Mouse (Mus musculus) 416B (cell line): Measurements from ENCODE around the gene Gm28047.

Experiments used
- DNase-seq: peaks from one replicate; pipeline ENCODE4 v3.0.0; 2011; ENCODE audit warnings: low read depth

The Gm28047 gene

DNA sequence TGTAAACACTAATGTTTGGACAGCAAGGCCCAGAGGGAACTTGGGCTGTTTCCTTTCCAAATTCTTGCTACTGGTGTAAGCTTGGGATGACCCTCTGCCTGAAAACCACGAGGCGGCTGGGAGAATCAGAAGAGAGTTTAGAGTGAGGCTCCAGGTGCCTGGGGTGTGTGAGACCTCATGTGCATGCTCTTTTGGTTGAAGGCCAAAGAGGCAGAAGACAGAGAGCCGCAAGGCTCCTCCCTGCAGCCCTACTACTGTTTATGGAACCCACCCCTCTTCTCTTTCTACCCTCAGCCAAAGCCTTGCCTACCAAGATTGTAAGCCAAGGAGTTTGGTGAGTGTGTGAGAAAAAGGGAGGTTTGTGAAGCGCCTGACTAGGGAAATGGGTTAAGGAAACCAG, 109.1 kb downstream of the Gm28047 start:
- no peak for DNase-seq

DNA sequence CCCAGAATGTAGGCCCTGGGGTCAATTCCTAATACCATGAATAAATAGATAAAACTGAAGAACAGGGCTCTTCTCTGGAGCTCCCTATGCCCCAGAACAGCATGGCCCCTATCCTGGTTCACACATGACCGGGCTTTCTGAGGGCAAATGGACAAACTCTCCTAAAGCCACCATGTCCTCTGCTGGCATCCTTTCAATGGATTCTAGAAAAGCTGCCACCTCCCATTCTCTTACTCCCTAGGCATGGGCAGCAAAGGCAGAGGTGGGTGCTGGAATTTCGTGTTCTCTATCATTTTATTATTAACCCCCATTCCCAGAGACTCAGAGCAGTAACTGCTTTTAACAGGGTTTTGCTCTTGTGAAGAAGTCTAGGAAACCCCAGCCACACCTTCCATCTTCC, 109.6 kb downstream of the Gm28047 start:
- DNase-seq = no peak

DNA sequence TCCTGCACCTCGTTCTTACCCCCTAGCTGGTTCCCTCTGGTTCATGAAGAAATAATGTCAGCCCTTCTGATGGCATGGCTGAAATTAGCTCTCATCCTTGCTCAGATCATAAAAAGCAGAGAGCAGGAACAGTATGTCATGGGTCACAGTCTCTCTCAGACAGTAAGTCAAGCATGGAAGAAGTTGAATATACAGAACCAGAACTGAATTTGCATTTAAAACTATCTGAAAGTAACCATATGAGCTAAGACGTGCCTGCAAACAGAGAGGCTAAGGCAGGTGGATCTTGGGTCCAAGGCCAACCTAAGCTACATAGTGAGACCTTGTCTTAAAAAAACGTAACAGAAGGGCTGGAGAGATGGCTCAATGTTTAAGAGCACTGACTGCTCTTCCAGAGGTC, 111.9 kb downstream of the Gm28047 start:
- DNase-seq = no peak

DNA sequence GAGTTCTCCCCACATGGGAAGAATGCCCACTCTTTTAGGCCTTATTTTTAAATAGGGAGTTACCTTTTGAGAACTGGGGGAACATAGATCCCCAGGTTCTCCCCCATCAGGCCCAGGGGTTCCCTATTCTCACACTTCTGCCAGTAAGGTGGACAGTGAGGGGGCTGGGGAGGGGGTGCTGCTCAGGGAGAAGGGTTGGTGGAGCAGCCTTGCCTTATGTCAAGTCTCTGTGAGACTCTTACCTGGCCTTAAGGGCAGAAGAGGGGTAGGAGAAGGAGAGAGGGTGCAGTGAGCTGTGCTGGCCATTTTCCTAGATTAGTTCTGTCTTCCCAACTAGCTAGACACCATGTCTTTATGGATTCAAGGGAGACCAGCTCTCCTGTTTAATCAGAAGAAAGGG, 112.4 kb downstream of the Gm28047 start:
- no peak for DNase-seq

DNA sequence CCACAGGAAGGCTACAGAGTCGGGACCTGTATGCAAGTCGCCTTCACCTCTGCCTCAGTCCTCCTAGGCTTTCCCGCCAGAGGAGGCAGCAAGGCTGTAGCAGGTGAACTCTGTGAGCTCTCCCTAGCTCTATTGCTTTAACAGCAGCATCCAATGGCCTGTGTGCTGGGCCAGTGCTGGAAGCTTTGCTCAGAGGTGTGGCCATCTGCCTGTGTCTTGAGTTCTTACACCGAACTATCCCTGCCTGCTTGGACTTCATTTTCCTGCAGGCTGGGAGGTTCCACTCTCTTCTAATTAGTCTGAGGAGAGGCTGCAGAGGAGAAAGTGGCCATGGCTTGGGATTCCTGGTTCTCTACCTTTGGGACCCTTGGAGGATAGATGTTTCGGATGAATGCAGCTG, 112.9 kb downstream of the Gm28047 start:
- no peak for DNase-seq

DNA sequence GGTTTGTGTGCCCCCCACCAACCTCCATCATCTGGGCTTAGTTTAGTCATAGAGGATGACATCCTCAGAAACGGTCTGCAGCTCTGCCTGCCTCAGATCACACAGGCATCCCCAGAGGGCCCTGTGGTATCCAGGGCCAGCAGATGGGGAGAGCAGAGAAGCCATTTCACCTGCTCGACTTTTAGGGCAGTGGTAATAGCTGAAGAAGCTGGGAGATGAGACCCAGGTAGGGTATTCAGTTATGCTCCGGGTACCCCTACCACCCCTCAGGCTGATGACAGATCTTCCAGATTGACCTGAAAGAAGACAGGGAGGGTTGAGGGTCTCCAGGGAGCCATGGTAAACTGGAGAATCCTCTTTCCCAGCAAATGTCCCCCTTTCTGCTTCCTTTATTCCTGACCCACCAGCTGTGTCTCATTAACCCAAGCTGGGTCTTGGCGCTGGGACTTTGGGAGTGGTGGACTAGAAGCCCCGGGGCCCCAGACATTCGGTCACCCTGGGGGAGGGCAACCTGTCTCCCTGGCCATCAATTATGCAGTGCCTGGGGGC, 113.5 kb downstream of the Gm28047 start:
- no peak for DNase-seq

DNA sequence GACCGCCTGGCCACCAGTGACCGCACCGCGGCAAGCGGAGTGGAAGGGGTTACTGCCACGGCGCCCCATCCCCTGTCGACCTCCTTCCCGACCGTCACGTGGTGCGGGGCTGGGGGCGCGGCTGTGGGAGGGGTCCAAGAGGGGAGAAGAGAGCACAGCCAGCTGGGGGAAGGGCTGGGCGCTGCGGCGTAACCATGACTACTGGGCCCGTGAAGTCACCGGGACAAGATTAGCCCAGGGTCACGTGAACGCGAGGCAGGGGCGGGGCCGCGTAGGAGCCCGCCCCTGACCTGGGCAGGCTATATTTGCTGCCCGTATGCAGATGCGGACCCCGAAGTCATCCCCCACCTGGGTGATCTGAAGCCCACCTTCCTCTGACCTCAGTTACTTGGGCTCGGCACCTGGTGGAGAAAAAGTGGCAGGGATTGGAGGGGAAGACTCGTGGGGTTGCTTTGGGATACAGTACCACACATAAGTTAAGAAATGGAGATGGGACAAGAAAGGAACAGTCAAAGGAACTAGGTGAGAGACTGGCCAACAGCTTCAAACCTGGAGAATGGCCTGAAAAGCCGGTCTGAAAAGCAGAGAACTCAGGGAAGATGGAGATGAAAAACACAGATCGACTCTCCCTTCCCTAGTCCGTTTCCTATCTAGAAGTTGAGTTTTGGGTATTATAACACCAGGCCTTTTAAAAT, 114.1 kb downstream of the Gm28047 start:
- DNase-seq = no peak

DNA sequence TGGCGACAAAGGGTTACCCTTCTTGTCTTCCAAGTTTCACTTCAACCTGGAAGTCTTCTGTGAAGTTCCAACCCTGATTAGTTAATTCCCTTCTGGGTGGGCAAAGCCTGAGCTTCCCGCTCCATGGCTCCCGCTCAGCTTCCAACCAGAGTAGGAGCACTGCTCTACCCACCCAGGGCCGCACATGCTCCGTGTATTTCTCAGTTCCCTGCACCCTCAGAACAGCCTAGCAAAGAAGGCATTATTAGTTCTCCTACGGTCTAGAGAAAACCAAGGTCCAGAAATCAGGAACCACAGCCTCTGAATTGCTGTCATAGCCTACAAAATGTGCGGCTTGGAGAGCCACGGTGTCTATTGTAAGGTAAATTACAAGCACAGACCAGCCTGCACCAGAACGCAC, 114.8 kb downstream of the Gm28047 start:
- no peak for DNase-seq

DNA sequence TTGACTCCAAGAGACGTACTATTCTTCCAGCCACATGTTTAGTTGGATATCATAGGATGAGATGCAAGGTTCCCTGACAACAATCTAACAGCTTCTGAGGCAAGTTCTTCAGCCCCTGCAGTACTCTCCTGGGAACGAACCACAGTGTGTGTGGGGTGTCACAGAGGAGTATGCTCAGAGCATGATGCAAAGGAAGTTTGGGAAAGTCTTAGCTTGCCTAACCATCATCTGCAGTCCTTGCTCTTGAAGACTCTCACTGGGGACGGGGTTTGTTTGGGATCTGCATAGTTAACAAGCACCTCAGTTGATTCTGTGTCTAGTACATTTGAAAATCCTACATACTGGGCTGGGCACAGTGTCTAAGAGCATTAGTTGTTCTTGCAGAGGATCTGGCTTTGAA, 116.5 kb downstream of the Gm28047 start:
- no peak for DNase-seq

DNA sequence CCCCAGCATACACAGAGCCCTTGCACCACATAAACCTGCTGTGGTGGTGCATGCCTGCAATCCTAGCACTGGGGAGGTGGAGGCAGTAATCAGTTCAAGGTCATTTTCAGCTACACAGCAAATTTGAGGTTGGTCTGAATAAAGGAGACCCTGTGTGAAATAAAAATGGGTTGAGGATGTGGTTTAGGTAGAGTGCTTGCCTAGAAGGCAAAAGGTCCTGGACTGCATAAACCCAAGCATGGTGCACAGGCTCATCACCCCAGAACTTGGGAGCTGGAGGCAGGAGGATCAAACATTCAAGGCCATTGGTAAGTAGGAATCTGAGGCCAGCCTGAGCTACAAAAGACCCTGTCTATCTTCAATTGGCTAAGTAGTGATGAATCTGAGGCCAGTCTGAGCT, 117.3 kb downstream of the Gm28047 start:
- peak; percentile 49 for DNase-seq

DNA sequence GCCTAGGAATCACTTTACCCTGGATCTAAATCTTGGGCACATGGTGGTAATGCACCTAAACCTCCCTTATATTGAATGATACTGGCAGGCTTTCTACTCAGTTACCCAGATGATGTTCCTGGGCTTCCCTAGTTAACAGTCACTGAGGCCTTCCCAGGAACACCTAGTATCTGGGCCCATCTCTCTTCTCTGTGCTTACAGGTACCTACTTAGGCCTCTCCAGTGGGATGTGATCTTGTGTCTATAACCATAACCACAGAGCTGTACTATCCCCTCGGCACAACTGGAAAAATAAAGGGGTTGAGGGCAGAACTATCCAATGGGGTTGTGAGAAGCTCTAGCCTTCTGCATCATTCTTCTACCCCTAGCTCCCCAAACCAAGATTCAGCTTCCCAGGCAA, 118.0 kb downstream of the Gm28047 start:
- DNase-seq = no peak

DNA sequence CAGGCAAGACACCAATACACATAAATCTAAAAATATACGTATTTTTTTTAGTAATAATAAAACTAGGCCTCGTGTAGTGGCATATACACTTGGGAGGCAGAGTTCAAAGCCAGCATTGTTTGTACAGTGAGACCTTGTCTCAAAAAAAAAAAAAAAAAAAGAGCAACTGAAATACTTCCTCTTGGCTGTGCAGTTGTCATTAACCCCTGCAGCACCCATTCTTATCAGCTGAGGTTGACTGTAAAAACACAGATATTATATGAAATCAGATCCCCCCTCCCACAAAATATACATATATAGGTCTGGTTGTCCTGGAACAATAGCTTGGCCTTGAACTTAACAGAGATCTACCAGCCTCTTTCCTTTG, 118.4 kb downstream of the Gm28047 start:
- DNase-seq = peak; percentile 36

DNA sequence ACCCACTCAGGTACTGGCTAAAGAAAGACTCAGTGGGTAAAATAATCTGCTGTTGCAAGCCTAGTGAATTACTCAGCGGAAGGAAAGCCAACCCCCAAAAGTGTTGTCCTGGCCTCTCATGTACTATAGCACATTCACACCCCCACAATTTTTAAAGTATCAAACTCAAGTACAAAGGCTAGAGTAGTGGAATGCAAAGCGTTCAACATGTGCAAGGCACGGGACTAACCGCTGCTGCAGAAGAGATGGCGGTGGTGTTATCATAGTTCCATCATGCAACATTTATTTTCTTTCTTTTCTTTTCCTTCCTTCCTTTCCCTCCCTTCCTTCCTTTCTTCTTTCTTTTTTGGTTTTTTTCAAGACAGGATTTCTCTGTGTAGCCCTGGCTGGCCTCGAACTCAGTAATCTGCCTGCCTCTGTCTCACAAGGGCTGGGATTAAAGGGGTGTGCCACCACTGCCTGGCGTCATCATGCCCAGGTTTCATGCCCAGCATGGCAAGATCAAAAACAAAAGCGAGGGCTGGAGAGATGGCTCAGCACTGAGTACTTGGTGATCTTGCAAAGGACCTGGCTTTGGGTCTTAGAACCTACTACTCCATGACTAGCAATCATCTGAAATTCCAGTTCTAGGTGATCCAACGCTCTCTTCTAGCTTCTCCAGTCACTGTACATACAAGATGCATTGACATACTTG, 119.0 kb downstream of the Gm28047 start:
- no peak for DNase-seq

DNA sequence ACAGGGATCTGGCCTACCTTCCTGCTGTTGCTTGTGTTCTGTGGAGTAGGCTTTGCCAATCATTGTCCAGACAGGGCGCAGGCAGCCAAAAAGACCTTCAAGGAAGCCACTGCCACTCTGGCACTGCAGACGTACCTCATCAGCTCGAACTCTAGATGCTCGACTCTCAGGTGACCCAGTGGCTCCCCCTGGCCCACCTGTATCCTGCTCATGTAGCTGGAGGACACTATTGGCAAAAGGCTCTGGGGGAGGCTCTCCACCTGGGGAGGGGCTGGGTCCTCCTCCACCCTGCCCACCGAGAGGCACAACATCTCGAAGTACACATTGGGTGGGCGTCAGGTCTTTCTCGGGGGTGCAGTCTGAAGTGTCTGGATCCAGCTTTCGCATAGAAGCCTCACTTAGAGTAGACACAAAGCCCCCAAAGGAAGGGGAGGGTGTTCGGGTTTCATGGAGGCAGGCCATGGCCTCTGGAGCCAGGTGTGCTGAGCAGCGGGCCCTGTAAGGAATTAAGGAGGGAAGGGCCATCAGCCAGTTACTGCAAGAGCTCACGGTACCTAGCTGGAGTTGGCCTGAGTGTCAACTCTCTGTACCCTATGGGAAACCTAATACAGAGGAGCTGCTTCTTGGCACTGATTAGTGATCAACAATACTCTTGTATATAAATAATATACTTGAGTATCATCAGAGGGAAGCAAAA, 119.6 kb downstream of the Gm28047 start:
- no peak for DNase-seq

DNA sequence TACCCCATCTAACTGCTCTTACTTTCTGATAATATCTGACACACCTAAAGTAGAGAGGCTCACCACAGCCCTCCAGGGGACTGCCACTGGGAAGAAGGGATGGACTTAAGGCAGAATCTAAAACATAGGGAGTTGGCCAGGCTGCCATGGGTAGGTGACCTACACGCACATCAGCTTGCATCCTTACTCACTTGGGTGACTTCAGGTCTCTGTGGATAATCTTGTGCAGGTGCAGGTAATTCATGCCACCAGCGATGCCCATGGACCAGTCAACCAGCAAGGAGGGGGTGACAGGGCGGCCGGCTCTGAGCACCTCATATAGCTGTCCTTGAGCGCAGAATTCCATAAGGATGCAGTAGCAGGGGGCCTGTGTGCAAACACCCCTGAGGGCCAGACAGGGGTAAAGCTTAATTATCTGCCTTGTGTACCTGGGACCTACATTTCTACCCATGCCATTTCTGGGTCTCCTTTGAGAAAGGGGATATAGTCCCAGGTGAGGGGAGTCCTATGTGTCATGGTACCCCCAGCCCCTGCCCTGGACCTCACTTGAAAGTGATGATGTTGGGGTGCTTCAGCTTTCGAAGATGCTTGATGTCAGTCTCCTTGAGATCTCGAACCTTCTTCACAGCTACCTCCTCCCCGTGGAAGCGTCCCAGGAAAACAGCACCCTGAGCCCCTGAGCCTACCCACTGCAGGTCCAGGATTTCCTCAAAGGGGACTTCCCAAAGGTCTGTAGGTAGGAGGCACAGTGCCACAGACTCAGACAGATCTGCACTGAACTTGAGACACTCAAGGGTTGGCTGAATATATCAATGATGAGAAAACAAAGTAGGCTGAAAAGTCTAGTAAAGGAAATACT, 120.7 kb downstream of the Gm28047 start:
- no peak for DNase-seq

DNA sequence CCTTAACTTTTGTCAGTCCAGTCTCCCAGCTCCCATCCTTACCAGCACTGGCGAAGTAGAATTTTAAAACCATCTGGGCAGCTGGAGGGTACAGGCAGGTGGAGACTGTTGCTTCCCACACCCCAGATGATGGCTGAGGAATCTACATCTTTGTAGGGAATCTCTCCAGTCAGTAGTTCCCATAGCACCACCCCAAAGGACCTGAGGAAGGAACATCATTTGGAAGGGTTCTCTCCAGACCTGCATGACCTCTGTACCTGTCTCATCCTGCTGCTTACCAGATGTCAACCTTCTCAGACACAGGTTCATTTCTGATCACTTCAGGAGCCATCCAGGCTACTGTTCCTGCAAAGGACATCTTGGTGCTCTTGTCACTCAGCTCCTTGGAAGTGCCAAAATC, 121.4 kb downstream of the Gm28047 start, which contains the start of gene Gm10337:
Gm10337 (plus strand) TSS at position 276 of the 400 bp plus-strand sequence.
- DNase-seq = no peak

DNA sequence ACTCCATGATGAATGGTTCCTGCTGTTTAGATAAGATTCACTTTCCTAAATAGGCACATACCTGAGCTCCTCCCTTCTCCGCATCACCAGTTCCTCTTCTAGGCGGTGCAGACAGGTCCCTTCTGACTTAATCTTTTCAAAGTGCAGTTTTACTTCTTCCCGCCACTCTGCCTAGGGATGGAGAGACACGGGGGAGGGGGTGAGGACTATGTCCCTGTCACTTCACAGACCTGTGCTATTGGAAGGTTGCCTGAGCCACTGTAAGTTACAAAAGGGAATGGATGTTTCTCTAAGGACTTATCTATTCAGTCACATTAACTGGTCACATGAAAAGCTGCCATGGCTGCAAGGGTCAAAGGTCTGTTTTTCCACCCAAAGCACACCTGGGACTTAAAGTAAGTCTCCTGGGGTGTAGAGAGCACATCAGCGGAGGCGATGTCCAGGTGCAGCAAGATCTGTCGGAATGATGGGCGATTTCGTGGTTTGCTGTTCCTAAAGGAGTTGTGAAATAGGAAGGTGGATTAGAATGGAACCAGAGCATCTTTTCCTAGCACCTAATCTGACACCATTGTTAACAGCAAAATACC, 122.5 kb downstream of the Gm28047 start:
- no peak for DNase-seq

DNA sequence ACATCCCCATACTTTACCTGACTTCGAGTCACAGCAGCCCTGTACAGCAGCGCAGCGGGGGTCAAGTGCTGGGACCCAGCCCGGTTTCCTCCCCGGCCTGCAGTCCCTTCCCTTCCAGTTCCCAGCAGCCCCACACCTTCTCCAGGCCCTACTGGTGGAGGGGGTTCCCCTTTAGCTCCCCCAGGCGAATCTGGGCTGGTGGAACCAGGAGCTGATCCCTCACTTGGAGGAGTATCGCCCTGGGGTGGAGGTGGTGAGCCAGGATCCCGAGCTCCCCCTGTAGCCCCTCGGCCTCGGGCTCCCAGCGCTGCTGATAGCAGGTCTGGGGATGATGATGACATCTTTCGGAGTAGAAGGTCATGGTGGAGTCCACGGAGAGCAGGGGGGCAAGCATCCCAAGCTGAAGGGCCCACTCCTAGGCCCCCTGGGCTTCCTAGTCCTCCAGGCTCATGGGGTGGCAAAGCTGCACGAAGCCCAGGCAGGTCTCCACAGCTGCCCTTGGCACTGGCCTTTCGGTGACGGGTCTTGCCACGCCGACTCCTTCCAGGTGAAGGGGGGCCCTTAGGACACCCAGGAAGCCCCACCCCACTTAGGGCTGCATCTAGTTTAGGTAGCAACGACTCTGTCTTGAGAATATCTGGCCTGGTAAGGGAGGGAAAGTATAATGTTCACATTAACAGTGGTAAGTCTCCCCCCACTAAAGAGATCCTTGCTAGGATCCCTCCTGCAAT, 123.6 kb downstream of the Gm28047 start:
- no peak for DNase-seq

DNA sequence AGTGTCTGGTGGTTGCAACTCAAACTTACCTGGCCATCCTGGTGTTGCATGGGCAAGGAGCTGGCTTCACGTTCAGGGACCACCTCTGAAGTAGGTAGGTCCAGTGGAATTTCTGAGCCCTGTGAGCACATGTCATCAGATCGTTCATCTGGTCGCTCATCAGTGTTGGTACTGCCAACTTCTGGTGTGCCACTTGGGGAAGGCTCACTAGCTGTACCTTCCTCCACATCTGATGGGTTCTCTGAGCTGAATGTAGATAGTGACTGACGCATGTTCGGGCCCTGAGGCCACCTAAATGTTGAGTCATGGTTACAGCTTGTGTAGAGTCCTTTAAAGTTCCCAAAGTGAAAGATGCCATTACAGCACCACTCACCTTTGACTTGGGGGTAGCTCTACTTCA, 124.4 kb downstream of the Gm28047 start:
- DNase-seq = no peak

DNA sequence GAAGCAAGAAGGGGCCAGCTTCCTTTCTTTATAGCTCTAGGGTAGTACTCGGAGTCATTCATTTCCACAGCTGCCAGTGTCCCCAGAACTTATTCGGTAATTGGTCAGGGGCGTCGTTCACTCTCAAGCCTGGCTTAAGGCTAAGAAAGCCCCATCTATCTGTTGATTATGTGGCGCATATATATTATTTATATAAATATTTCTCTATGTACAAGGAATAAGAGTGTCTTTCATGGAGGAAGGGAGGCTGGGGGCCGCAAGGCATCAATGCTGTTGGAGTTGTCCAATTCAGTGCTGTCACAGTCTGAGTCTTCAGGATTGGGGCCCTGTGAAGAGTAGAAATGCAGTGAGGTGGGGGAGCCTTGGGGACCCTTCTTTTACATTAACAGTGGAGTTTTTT, 125.0 kb downstream of the Gm28047 start:
- no peak for DNase-seq

DNA sequence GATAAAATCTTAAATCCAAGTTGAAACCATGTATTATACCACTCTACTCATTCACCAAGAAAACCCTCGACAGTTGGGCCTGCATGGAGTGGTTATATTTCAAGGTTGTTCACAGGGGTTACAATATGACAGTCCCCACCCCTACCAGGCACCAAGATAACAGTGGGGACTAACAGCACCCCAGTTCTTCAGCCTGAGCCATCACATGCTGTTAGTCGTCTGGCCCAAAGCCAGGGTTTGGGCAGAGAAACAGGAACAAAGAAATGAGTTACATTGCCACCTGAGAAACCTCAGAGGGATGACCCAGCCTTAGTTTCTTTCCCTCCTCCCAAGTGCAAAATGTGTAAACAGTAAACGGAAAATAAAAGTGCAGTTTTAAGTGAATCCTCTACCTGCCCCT, 125.5 kb downstream of the Gm28047 start:
- peak; percentile 40 for DNase-seq
